Mouse (Mus musculus) kidney, adult 2 months (tissue): ENCODE data around the gene Itga2.

Source experiments
- CTCF ChIP-seq: fragments of 200-500 bp; conservative IDR thresholded peaks from 2 replicates; pipeline ENCODE4 v1.5.1; 2011; ENCODE audit warnings: low read depth, mild to moderate bottlenecking, control low read depth, low read length, moderate library complexity, mixed read lengths; ENCODE audit not compliant: insufficient read depth, insufficient read length
- POLR2A ChIP-seq: fragments of 200-500 bp; IDR thresholded peaks from one replicate; pipeline ENCODE4 v1.6.1; 2011; ENCODE audit warnings: low read depth, low read length, control low read depth

DNA sequence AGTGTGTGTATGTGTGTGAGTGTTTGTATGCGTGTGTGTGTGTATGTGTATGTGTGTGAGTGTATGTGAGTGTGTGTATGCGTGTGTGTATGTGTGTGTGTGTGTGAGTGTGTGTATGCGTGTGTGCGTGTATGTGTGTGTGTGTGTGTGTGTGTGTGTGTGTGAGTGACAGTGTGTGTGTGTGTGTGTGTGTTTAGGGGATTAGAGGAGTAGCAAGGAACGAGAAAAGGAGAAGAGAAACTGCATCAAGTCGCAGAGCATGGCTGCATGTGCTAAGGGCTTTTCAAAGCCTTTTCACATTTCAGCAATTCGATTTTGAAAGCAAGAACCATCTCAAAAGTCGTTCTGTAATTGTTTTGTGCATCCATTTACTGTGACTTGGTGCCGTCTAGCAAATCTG lies 21.3 kb downstream of the Itga2 start:
- TF ChIP-seq POLR2A (no peak), CTCF (no peak)
